ENCODE assay signal across 8 mouse cellular contexts in the genomic region with DNA sequence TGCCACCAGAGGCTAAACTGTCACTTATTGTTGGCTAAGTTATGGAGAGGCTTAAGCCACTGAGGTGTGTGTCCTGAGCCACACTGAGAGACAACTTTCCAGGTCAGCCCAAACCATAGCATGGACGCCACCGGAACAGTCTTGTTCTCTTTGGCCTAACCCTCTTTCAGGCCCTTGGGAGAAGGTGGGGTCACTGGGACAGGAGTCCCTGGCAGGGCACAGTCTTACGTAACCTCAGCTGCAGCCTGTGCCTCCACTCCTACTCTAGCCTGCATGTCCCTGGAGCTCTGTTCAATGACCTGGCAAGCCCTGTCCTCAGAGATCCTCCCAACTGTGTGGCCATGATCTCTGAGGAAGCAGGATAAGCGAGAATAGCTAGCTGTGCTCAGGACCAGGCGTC. TPM values are rescaled to one million over a fixed set of nuclear protein-coding genes. Genes with fewer than 3 reads are reported as not detected.
DNase-seq lines count a peak whose midpoint lies in the region; ATAC-seq and TF ChIP-seq lines count a peak whose summit lies in the region.

No protein-coding gene starts in this region.

- no peak for TF ChIP-seq CTCF in liver, adult 2 months (IDR thresholded peaks at IDR 0.05; ENCODE audit: low read depth, low read length)
- no peak for TF ChIP-seq CTCF in lung, postnatal 0 days (IDR thresholded peaks at IDR 0.05)

- peak; percentile 99 for DNase-seq in liver, adult 2 months (ENCODE audit: extremely low read depth, low read depth, low spot score)
- DNase-seq in liver = no peak
- peak; percentile 70 for DNase-seq in gastrocnemius, postnatal 14 days
- peak; percentile 75 to 81 for DNase-seq in heart, postnatal 10 days
- peak; percentile 18 for DNase-seq in lung, postnatal 0 days (ENCODE audit: low spot score)
- DNase-seq in T-cell, adult 2 months (ENCODE audit: low spot score) = no peak
- no peak for DNase-seq in thymus, postnatal 25 days
- no peak for DNase-seq in spleen, postnatal 10 days (ENCODE audit: low spot score in 2 of 2)

- H3K9ac ChIP-seq in liver, adult 2 months (ENCODE audit: low read depth, low read length) = no peak overlapping the region
- no peak overlapping the region for H3K9ac ChIP-seq in lung, postnatal 0 days (replicated peaks; ENCODE audit: low read depth)

- no peak for TF ChIP-seq POLR2A in liver, adult 2 months (IDR thresholded peaks at IDR 0.05; ENCODE audit: extremely low read depth, insufficient read depth, low read length)

- no peak for TF ChIP-seq EP300 in lung, postnatal 0 days (IDR thresholded peaks at IDR 0.05)

- 13% methylated on average over 5 of the region's 5 CpGs for WGBS in liver, adult 2 months
- WGBS in lung, postnatal 0 days = 70% methylated on average over 5 of the region's 5 CpGs

- H3K4me1 ChIP-seq in liver, adult 2 months (ENCODE audit: control insufficient read depth, insufficient read depth, low read length) = peaks cover 35% of the 10 kb centered on the region
- H3K4me1 ChIP-seq in lung, postnatal 0 days (ENCODE audit: insufficient read depth, low read depth, low read length) = peaks cover 3% of the 10 kb centered on the region; the same call in 1 of the 2 replicates

- intact Hi-C loops in gastrocnemius, postnatal 14 days (cut with DNase I; ENCODE audit: low total_unique reads) = no loop called here
- intact Hi-C loops in heart, postnatal 10 days (cut with DNase I) = no loop called here

- ATAC-seq in lung, postnatal 0 days = 0 out of 2 replicates have a peak, but pooled peaks have one; percentile 7

- no peaks in the 10 kb centered on the region for H3K9me3 ChIP-seq in lung, postnatal 0 days (ENCODE audit: low read length)

- no peak overlapping the region for H3K4me2 ChIP-seq in lung, postnatal 0 days (replicated peaks; ENCODE audit: low read depth, low read length)

- peak overlapping the region; percentile 63 for H3K27ac ChIP-seq in liver, adult 2 months (replicated peaks; ENCODE audit: insufficient read depth, low read depth, low read length)
- peak overlapping the region; percentile 77 for H3K27ac ChIP-seq in lung, postnatal 0 days (ENCODE audit: low read length)

- H3K79me2 ChIP-seq in liver, adult 2 months (ENCODE audit: control insufficient read depth, insufficient read depth, low read length) = no peaks in the 10 kb centered on the region

- H3K4me3 ChIP-seq in liver, adult 2 months (ENCODE audit: insufficient read depth, low read depth, low read length) = no peak overlapping the region
- H3K4me3 ChIP-seq in lung, postnatal 0 days (ENCODE audit: low read depth, low read length) = no peak overlapping the region

- peaks cover 16% of the 10 kb centered on the region; the same call in 1 of the 2 replicates for H3K36me3 ChIP-seq in liver, adult 2 months (ENCODE audit: control insufficient read depth, insufficient read depth, low read length)
- no peaks in the 10 kb centered on the region for H3K36me3 ChIP-seq in lung, postnatal 0 days (ENCODE audit: insufficient read depth, low read length)

- no peaks in the 10 kb centered on the region for H3K27me3 ChIP-seq in liver, adult 2 months (ENCODE audit: control insufficient read depth, insufficient read depth, low read length)
- no peaks in the 10 kb centered on the region for H3K27me3 ChIP-seq in lung, postnatal 0 days (replicated peaks; ENCODE audit: insufficient read depth, low read length)

RNA-seq across cellular contexts. Expression of a gene that starts 41.0 kb away (rescaled TPM):
- 382 and 424 TPM in 2 replicates for total RNA-seq in liver, adult 2 months (2014; rRNA removed)
- 768 and 871 TPM in 2 replicates for polyA plus RNA-seq in liver, adult 2 months (2012; rRNA removed)
- 1 to 10 TPM; 4.2 to 6.0 TPM for total RNA-seq in gastrocnemius, postnatal 14 days (2021)
- 10 to 100 TPM; 18.4 to 19.3 TPM for total RNA-seq in heart, postnatal 10 days (2021)
- polyA plus RNA-seq in lung, postnatal 0 days (2015; fragmentation: Nextera tagmentation; extraction: Ambion mirVana) = 11.5 and 12.6 TPM in 2 replicates

RNA-seq across cellular contexts. Expression of a gene that starts 42.1 kb away (rescaled TPM):
- total RNA-seq in liver, adult 2 months (2014; rRNA removed) = under 0.01 and 0.20 TPM in 2 replicates
- polyA plus RNA-seq in liver, adult 2 months (2012; rRNA removed) = not detected in 2 replicates
- total RNA-seq in gastrocnemius, postnatal 14 days (2021) = under 1 TPM in 1 of 2 experiments, not detected in 1; 0.12 TPM
- 1 to 10 TPM; 2.3 to 2.5 TPM for total RNA-seq in heart, postnatal 10 days (2021)
- polyA plus RNA-seq in lung, postnatal 0 days (2015; fragmentation: Nextera tagmentation; extraction: Ambion mirVana) = 0.17 and 0.37 TPM in 2 replicates

Comparison
In these comparisons a context has a peak if more than half of its experiments do, and no peak if none do; other contexts are left out.
1. DNase-seq: peak in liver, adult 2 months (single experiment), gastrocnemius, postnatal 14 days (single experiment), heart, postnatal 10 days (2 of 2) and lung, postnatal 0 days (single experiment); none in liver (single experiment), T-cell, adult 2 months (single experiment), thymus, postnatal 25 days (single experiment) and spleen, postnatal 10 days (0 of 2).
2. RNA of a gene that starts 41.0 kb away (total RNA-seq): 382 to 424 TPM in liver, adult 2 months; 18.4 to 19.3 TPM in heart, postnatal 10 days and 4.2 to 6.0 TPM in gastrocnemius, postnatal 14 days; every median in the first group is over 10 times any median in the second.